Mouse (Mus musculus) intestine, postnatal 0 days (tissue): ENCODE results near the gene Gsk3b. TPM values are rescaled to one million over a fixed set of nuclear protein-coding genes. Genes with fewer than 3 reads are reported as not detected.

Experiments
- ATAC-seq: fragments of 200-750 bp; cut with Nextera tagmentation; 2 replicates; pipeline ENCODE4 v1.8.0; 2017; ENCODE audit warnings: mild to moderate bottlenecking, moderate TSS enrichment, moderate library complexity
- H3K27ac ChIP-seq: fragments of 300-500 bp; sonication (generic); 2 replicates; pipeline ENCODE4 v1.5.1; 2014; ENCODE audit warnings: mild to moderate bottlenecking, low read depth, low read length, moderate library complexity
- H3K27me3 ChIP-seq: fragments of 300-500 bp; sonication (generic); replicated peaks from 2 replicates; pipeline ENCODE4 v1.6.1; 2014; ENCODE audit warnings: low read length, mixed read lengths; ENCODE audit not compliant: control insufficient read depth, insufficient read depth
- H3K36me3 ChIP-seq: fragments of 300-500 bp; sonication (generic); 2 replicates; pipeline ENCODE4 v1.6.1; 2014; ENCODE audit warnings: mild to moderate bottlenecking, moderate library complexity; ENCODE audit not compliant: control insufficient read depth, insufficient read depth
- H3K4me1 ChIP-seq: fragments of 300-500 bp; sonication (generic); replicated peaks from 2 replicates; pipeline ENCODE4 v1.6.1; 2014; ENCODE audit warnings: antibody characterized with exemption, low read length, mixed read lengths; ENCODE audit not compliant: control insufficient read depth, insufficient read depth
- H3K4me2 ChIP-seq: fragments of 300-500 bp; sonication (generic); replicated peaks from 2 replicates; pipeline ENCODE4 v1.6.1; 2014; ENCODE audit warnings: low read depth, mild to moderate bottlenecking, moderate library complexity
- H3K4me3 ChIP-seq: fragments of 300-500 bp; sonication (generic); 2 replicates; pipeline ENCODE4 v1.5.1; 2014; ENCODE audit warnings: low read depth, low read length
- H3K9ac ChIP-seq: fragments of 300-500 bp; sonication (generic); 2 replicates; pipeline ENCODE4 v1.6.1; 2014; ENCODE audit warnings: mild to moderate bottlenecking, low read depth, low read length
- H3K9me3 ChIP-seq: fragments of 300-500 bp; sonication (generic); 2 replicates; pipeline ENCODE4 v1.6.1; 2016; ENCODE audit warnings: mixed run types; ENCODE audit not compliant: control insufficient read depth
- CTCF ChIP-seq: sonication (generic); IDR thresholded peaks from 2 replicates; pipeline ENCODE4 v1.5.1; 2016; ENCODE audit warnings: low read depth, mild to moderate bottlenecking, control low read depth, antibody characterized with exemption, moderate library complexity
- WGBS: fragments of 180-500 bp; shearing (Covaris S2); extraction: QIAGEN DNeasy Blood & Tissue Kit; methylation state at CpG from one replicate; pipeline ENCODE4 v1.1.7; 2014; 5-methylcytosine and 5-hydroxymethylcytosine counted together
- polyA plus RNA-seq: library from polyadenylated mRNA; unstranded; fragments of >200 nt; fragmentation: Nextera tagmentation; extraction: Ambion mirVana; gene quantifications from 2 replicates; pipeline ENCODE4 v1.2.1, GENCODE M21; 2015

Gene Gsk3b
- polyA plus RNA-seq, 1 experiment from 2014 or later = 27.0 TPM

GRCm38 (mm10) chr16:38295349-38295930, 206.6 kb downstream of the Gsk3b start:
- peak overlapping the region; percentile 34; the same call in 1 of the 2 replicates for H3K9ac ChIP-seq
- WGBS = 16% methylated on average over 5 of the region's 5 CpGs
- H3K4me2 ChIP-seq = peak overlapping the region; percentile 57

More at GRCm38 (mm10) chr16:38295349-38295930, 206.6 kb downstream of the Gsk3b start:
- Histone ChIP-seq H3K4me1 (peaks cover 4% of the 10 kb centered on the region; the same call in 1 of the 2 replicates), H3K27ac (peak overlapping the region; percentile 96), H3K4me3 (no peak overlapping the region), H3K9me3 (no peaks in the 10 kb centered on the region), H3K36me3 (no peaks in the 10 kb centered on the region), H3K27me3 (no peaks in the 10 kb centered on the region)
- TF ChIP-seq CTCF = peak; percentile 79
- peak; percentile 62 for ATAC-seq

Other genes starting within 250 kb of the Gsk3b start
- 6.2 and 6.6 TPM in 2 replicates for gene Gm36028, start 227.9 kb upstream of the Gsk3b start, polyA plus RNA-seq
- gene Lrrc58, start 220.6 kb upstream of the Gsk3b start, polyA plus RNA-seq = 27.6 and 30.8 TPM in 2 replicates
- 0.09 and 0.10 TPM in 2 replicates for gene Gpr156, start 172.5 kb upstream of the Gsk3b start, polyA plus RNA-seq
- 23.1 and 26.0 TPM in 2 replicates for gene Nr1i2, start 205.8 kb downstream of the Gsk3b start, polyA plus RNA-seq